Comparison of ENCODE assay signal across 18 mouse cellular contexts in the genomic region with DNA sequence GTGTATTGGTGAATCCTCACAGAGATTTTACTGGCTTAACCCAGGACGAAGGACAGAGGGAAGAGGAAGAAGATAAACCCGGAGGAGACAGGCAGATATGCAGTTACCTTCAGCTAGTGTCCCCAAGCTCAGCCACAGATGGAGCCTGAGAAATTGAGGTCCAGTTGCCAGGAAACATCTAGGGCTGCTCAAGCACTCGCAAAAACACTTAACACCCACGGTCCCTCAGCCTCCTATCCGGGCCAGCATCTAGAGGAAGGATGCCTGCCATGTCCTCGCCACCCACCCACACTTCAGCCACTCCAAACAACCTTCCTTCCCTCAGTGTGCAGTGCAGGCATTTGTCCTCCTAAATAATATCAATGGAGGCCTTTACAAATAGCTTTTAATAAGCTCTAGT.
DNase-seq lines count a peak whose midpoint lies in the region; ATAC-seq and TF ChIP-seq lines count a peak whose summit lies in the region.
"Had no signal": no experiment of that assay in that cellular context is flagged by ENCODE, and none has a peak within 500 bp of the region (broad histone marks: within the 10 kb centered on the region; RNA-seq: fewer than 3 reads in every experiment).

No protein-coding gene starts in this region.

- H3K36me3 ChIP-seq in forebrain, postnatal 0 days (ENCODE audit: insufficient read depth), result no peaks in the 10 kb centered on the region
- H3K36me3 ChIP-seq in forebrain, embryonic 12.5 days (replicated peaks), result no peaks in the 10 kb centered on the region
- H3K36me3 ChIP-seq: heart, embryonic 15.5 days; hindbrain, embryonic 12.5 days; limb, embryonic 10.5 days had no signal

- no peak overlapping the region for H3K4me2 ChIP-seq in forebrain, postnatal 0 days (ENCODE audit: low read depth)
- no peak overlapping the region for H3K4me2 ChIP-seq in forebrain, embryonic 12.5 days
- H3K4me2 ChIP-seq: heart, embryonic 15.5 days; hindbrain, embryonic 12.5 days had no signal

- H3K9me3 ChIP-seq in forebrain, postnatal 0 days (ENCODE audit: low read length), result no peaks in the 10 kb centered on the region
- no peaks in the 10 kb centered on the region for H3K9me3 ChIP-seq in forebrain, embryonic 12.5 days
- H3K9me3 ChIP-seq: heart, embryonic 15.5 days; hindbrain, embryonic 12.5 days; limb, embryonic 10.5 days had no signal

- no peak for TF ChIP-seq CTCF in forebrain, postnatal 0 days (IDR thresholded peaks at IDR 0.05; ENCODE audit: low read depth)

- H3K4me1 ChIP-seq in forebrain, postnatal 0 days (ENCODE audit: insufficient read depth), result no peaks in the 10 kb centered on the region
- peaks cover 6% of the 10 kb centered on the region; the same call in 1 of the 2 replicates for H3K4me1 ChIP-seq in forebrain, embryonic 12.5 days
- H3K4me1 ChIP-seq: heart, embryonic 15.5 days; hindbrain, embryonic 12.5 days had no signal

- H3K27ac ChIP-seq in forebrain, postnatal 0 days (ENCODE audit: low read depth, low read length), result no peak overlapping the region
- no peak overlapping the region for H3K27ac ChIP-seq in forebrain, embryonic 12.5 days
- H3K27ac ChIP-seq: heart, embryonic 15.5 days; hindbrain, embryonic 12.5 days; limb, embryonic 10.5 days; liver, embryonic 14.5 days had no signal

- no peak overlapping the region for H3K4me3 ChIP-seq in forebrain, postnatal 0 days (ENCODE audit: low read depth, low read length)
- H3K4me3 ChIP-seq in forebrain, embryonic 12.5 days (replicated peaks), result no peak overlapping the region
- H3K4me3 ChIP-seq: heart, embryonic 15.5 days; hindbrain, embryonic 12.5 days; limb, embryonic 10.5 days had no signal

- H3K9ac ChIP-seq in forebrain, postnatal 0 days, result no peak overlapping the region
- H3K9ac ChIP-seq in forebrain, embryonic 12.5 days, result no peak overlapping the region
- H3K9ac ChIP-seq: heart, embryonic 15.5 days; hindbrain, embryonic 12.5 days; liver, embryonic 14.5 days had no signal

- 64% methylated on average over 6 of the region's 6 CpGs for WGBS in forebrain, postnatal 0 days
- WGBS in forebrain, embryonic 12.5 days, result 72% methylated on average over 6 of the region's 6 CpGs

- ATAC-seq in forebrain, postnatal 0 days, result peak; percentile 27; the same call in 1 of the 2 replicates
- ATAC-seq in forebrain, embryonic 12.5 days (ENCODE audit: low FRiP score), result no peak
- ATAC-seq in activated CD4-positive, CD25-positive, alpha-beta regulatory T cell, adult 4 months, result no peak
- ATAC-seq: intestine, embryonic 16.5 days had no signal

- H3K27me3 ChIP-seq in forebrain, postnatal 0 days (ENCODE audit: insufficient read depth, low read length), result no peaks in the 10 kb centered on the region
- no peaks in the 10 kb centered on the region for H3K27me3 ChIP-seq in forebrain, embryonic 12.5 days
- H3K27me3 ChIP-seq: heart, embryonic 15.5 days; hindbrain, embryonic 12.5 days had no signal

- DNase-seq in forebrain, postnatal 0 days, result no peak
- peak; percentile 59 to 80 for DNase-seq in frontal cortex, postnatal 36 days (ENCODE audit: low spot score in 2 of 2)
- DNase-seq in left cerebral cortex, adult 9 months (ENCODE audit: low spot score in 2 of 2), result peak; percentile 59 to 80
- DNase-seq in right cerebral cortex, postnatal 25 days, result peak; percentile 63
- DNase-seq in thymus, postnatal 0 days (ENCODE audit: low spot score), result no peak
- DNase-seq in thymus, postnatal 14 days, result no peak
- DNase-seq: adrenal gland, postnatal 36 days; cerebellum, adult 9-11 months; heart, adult 11 months; lung, postnatal 14 days; thymus, adult 18-20 months had no signal

Comparison
In these comparisons a context has a peak if more than half of its experiments do, and no peak if none do; other contexts are left out.
1. DNase-seq: peak in frontal cortex, postnatal 36 days (2 of 2), left cerebral cortex, adult 9 months (2 of 2) and right cerebral cortex, postnatal 25 days (single experiment); none in forebrain, postnatal 0 days (single experiment), thymus, postnatal 0 days (single experiment) and thymus, postnatal 14 days (single experiment).